Mouse (Mus musculus) C2C12 (cell line): ENCODE measurements around the gene Olfr1014.

Experiments used
- CTCF ChIP-seq: IDR thresholded peaks from one replicate; pipeline ENCODE4 v1.5.1; 2011; ENCODE audit not compliant: control insufficient read depth, insufficient read depth, insufficient read length
- MYOG ChIP-seq: IDR thresholded peaks from one replicate; pipeline ENCODE4 v1.6.1; 2011; ENCODE audit not compliant: control insufficient read depth, insufficient read length; ENCODE audit errors: extremely low read depth
- USF1 ChIP-seq: IDR thresholded peaks from one replicate; pipeline ENCODE4 v1.6.1; 2011; ENCODE audit warnings: low read depth, mild to moderate bottlenecking, control low read depth, moderate library complexity

DNA sequence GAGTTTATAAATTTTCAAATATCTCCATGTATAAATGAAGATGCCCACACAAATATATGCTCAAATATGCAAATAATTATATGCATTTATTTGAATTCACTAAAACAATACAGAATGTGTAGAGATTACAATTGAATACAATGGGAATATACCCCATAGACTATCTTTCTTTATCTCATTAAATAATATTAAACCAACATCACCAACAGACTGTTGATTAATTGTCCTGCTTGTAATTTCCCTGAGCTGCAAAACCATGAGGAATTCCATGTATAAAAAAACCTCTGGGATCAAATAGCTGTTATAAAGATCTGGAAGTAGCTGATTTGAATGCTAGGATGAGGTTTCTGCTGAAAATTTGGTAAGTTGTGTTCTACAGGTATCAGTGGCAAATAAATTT, 5.7 kb upstream of the Olfr1014 start, which contains the start of gene Olfr1013:
- no peak for TF ChIP-seq MYOG
- TF ChIP-seq CTCF, result no peak
- TF ChIP-seq USF1, result no peak
